Comparison of ENCODE assay signal across 26 mouse cellular contexts in genomic region chr2:24929593-24929992, GRCm38 (mm10). TPM values are rescaled to one million over a fixed set of nuclear protein-coding genes. Genes with fewer than 3 reads are reported as not detected.
DNase-seq lines count a peak whose midpoint lies in the region; ATAC-seq and TF ChIP-seq lines count a peak whose summit lies in the region.
"Had no signal": no experiment of that assay in that cellular context is flagged by ENCODE, and none has a peak within 500 bp of the region (broad histone marks: within the 10 kb centered on the region; RNA-seq: fewer than 3 reads in every experiment).

No protein-coding gene starts in this region.

- no peak overlapping the region for H3K9ac ChIP-seq in kidney, embryonic 14.5 days (ENCODE audit: low read depth, low read length)
- H3K9ac ChIP-seq in lung, embryonic 16.5 days (ENCODE audit: low read length): no peak overlapping the region
- H3K9ac ChIP-seq: embryonic facial prominence, embryonic 15.5 days; forebrain, embryonic 13.5 days; hindbrain, embryonic 15.5 days; limb, embryonic 12.5 days had no signal

- H3K4me3 ChIP-seq in kidney, adult 2 months (ENCODE audit: insufficient read depth, low read depth, low read length): no peak overlapping the region
- H3K4me3 ChIP-seq in kidney, embryonic 14.5 days (ENCODE audit: low read length): no peak overlapping the region
- no peak overlapping the region for H3K4me3 ChIP-seq in lung, embryonic 16.5 days (ENCODE audit: low read length)
- H3K4me3 ChIP-seq: embryonic facial prominence, embryonic 10.5 days; embryonic facial prominence, embryonic 15.5 days; forebrain, embryonic 13.5 days; hindbrain, embryonic 10.5 days; hindbrain, embryonic 15.5 days; limb, embryonic 12.5 days had no signal

- no peak for TF ChIP-seq POLR2A in kidney, adult 2 months (IDR thresholded peaks at IDR 0.05; ENCODE audit: low read depth, low read length)

- peaks cover 27% of the 10 kb centered on the region; the same call in 1 of the 2 replicates for H3K4me1 ChIP-seq in kidney, adult 2 months (ENCODE audit: control insufficient read depth, insufficient read depth, low read length)
- peaks cover 8% of the 10 kb centered on the region; the same call in 1 of the 2 replicates for H3K4me1 ChIP-seq in kidney, embryonic 14.5 days (ENCODE audit: control insufficient read depth, insufficient read depth, low read length)
- peaks cover 27% of the 10 kb centered on the region for H3K4me1 ChIP-seq in lung, embryonic 16.5 days (replicated peaks; ENCODE audit: control insufficient read depth, insufficient read depth, low read length)

- no peak for DNase-seq in kidney, adult 2 months
- DNase-seq in lung, postnatal 14 days: no peak
- DNase-seq in ovary, postnatal 10 days (ENCODE audit: low spot score): no peak
- DNase-seq: adrenal gland, adult 2 months; adrenal gland, postnatal 36 days; cerebellum, adult 2 months; cerebellum, postnatal 14 days; gastrocnemius, postnatal 10 days; heart, postnatal 14 days; kidney, postnatal 10 days; midbrain, embryonic 14.5 days; retina, postnatal 1 day; right cerebral cortex, postnatal 14 days; thymus, postnatal 4 days had no signal

- no peaks in the 10 kb centered on the region for H3K36me3 ChIP-seq in kidney, adult 2 months (ENCODE audit: control insufficient read depth, insufficient read depth, low read length)
- H3K36me3 ChIP-seq in kidney, embryonic 14.5 days (ENCODE audit: control insufficient read depth, insufficient read depth, low read length): no peaks in the 10 kb centered on the region
- H3K36me3 ChIP-seq in lung, embryonic 16.5 days (ENCODE audit: control insufficient read depth, insufficient read depth, low read length): no peaks in the 10 kb centered on the region; the same call in 1 of the 2 replicates
- H3K36me3 ChIP-seq: limb, embryonic 12.5 days had no signal

- WGBS in kidney, adult 2 months: 84% methylated on average over 5 of the region's 5 CpGs
- WGBS in kidney, embryonic 14.5 days: 91% methylated on average over 5 of the region's 5 CpGs
- 90% methylated on average over 5 of the region's 5 CpGs for WGBS in lung, embryonic 16.5 days

- peak overlapping the region; percentile 74 for H3K27ac ChIP-seq in kidney, adult 2 months (ENCODE audit: insufficient read depth, low read depth, low read length)
- H3K27ac ChIP-seq in kidney, embryonic 14.5 days (ENCODE audit: low read depth, low read length): no peak overlapping the region
- H3K27ac ChIP-seq in lung, embryonic 16.5 days (ENCODE audit: low read length): peak overlapping the region; percentile 99
- H3K27ac ChIP-seq: embryonic facial prominence, embryonic 10.5 days; embryonic facial prominence, embryonic 15.5 days; forebrain, embryonic 13.5 days; hindbrain, embryonic 10.5 days; hindbrain, embryonic 15.5 days; limb, embryonic 12.5 days; macrophage had no signal

- H3K9me3 ChIP-seq in kidney, embryonic 14.5 days (ENCODE audit: control insufficient read depth, low read length): no peaks in the 10 kb centered on the region
- H3K9me3 ChIP-seq in lung, embryonic 16.5 days (ENCODE audit: control insufficient read depth, low read length): no peaks in the 10 kb centered on the region
- H3K9me3 ChIP-seq: embryonic facial prominence, embryonic 10.5 days; embryonic facial prominence, embryonic 15.5 days; forebrain, embryonic 13.5 days; hindbrain, embryonic 10.5 days; hindbrain, embryonic 15.5 days; limb, embryonic 12.5 days had no signal

- H3K27me3 ChIP-seq in kidney, adult 2 months (replicated peaks; ENCODE audit: control insufficient read depth, insufficient read depth, low read length): no peaks in the 10 kb centered on the region
- H3K27me3 ChIP-seq in kidney, embryonic 14.5 days (ENCODE audit: control insufficient read depth, insufficient read depth, low read length): no peaks in the 10 kb centered on the region; the same call in 1 of the 2 replicates
- H3K27me3 ChIP-seq in lung, embryonic 16.5 days (ENCODE audit: control insufficient read depth, insufficient read depth, low read depth, low read length): no peaks in the 10 kb centered on the region
- H3K27me3 ChIP-seq: embryonic facial prominence, embryonic 15.5 days; forebrain, embryonic 13.5 days; hindbrain, embryonic 15.5 days had no signal

- H3K4me2 ChIP-seq in kidney, embryonic 14.5 days (replicated peaks; ENCODE audit: low read depth, low read length): no peak overlapping the region
- H3K4me2 ChIP-seq in lung, embryonic 16.5 days (ENCODE audit: low read depth, low read length): no peak overlapping the region
- H3K4me2 ChIP-seq: embryonic facial prominence, embryonic 15.5 days; forebrain, embryonic 13.5 days; hindbrain, embryonic 15.5 days; limb, embryonic 12.5 days; liver, embryonic 11.5 days had no signal

- ATAC-seq in kidney, embryonic 14.5 days (ENCODE audit: low FRiP score, low TSS enrichment): no peak
- no peak for ATAC-seq in lung, embryonic 16.5 days (ENCODE audit: low read depth)
- ATAC-seq in inflammation-experienced regulatory T-cells, adult 6 months: peak; percentile 79
- ATAC-seq in megakaryocyte, adult 5-6 weeks (ENCODE audit: poor library complexity, severe bottlenecking): no peak
- ATAC-seq: forebrain, embryonic 13.5 days had no signal

- no peak for TF ChIP-seq CTCF in kidney, adult 2 months (conservative IDR thresholded peaks at IDR 0.05; ENCODE audit: insufficient read depth, insufficient read length, low read depth, low read length)

RNA-seq across cellular contexts. Expression of gene Arrdc1, which starts 5.5 kb away (rescaled TPM):
- polyA plus RNA-seq in kidney, adult 2 months (2012; rRNA removed): 85.7 and 107 TPM in 2 replicates
- 35.7 and 40.3 TPM in 2 replicates for polyA plus RNA-seq in kidney, embryonic 14.5 days (2014; fragmentation: Nextera tagmentation; extraction: Ambion mirVana)
- 141 and 156 TPM in 2 replicates for polyA plus RNA-seq in lung, embryonic 16.5 days (2015; fragmentation: Nextera tagmentation; extraction: Ambion mirVana)
- polyA plus RNA-seq in inflammation-experienced regulatory T-cells, adult 6 months (2017; shearing (Covaris generic)): 100 to 1,000 TPM; 168 to 273 (median 211) TPM
- total RNA-seq in megakaryocyte, adult 5-6 weeks (2015): 47.2 and 53.9 TPM in 2 replicates
- 106 and 108 TPM in 2 replicates for total RNA-seq in megakaryocyte, adult 5-6 weeks (2017)

RNA-seq across cellular contexts. Expression of gene Ehmt1, which starts 10.2 kb away (rescaled TPM):
- polyA plus RNA-seq in kidney, adult 2 months (2012; rRNA removed): 30.5 and 35.6 TPM in 2 replicates
- 61.3 and 101 TPM in 2 replicates for polyA plus RNA-seq in kidney, embryonic 14.5 days (2014; fragmentation: Nextera tagmentation; extraction: Ambion mirVana)
- 73.6 and 77.3 TPM in 2 replicates for polyA plus RNA-seq in lung, embryonic 16.5 days (2015; fragmentation: Nextera tagmentation; extraction: Ambion mirVana)
- 10 to 100 TPM; 35.8 to 65.7 (median 56.6) TPM for polyA plus RNA-seq in inflammation-experienced regulatory T-cells, adult 6 months (2017; shearing (Covaris generic))
- 26.2 and 30.7 TPM in 2 replicates for total RNA-seq in megakaryocyte, adult 5-6 weeks (2015)
- total RNA-seq in megakaryocyte, adult 5-6 weeks (2017): 49.7 and 69.3 TPM in 2 replicates

RNA-seq across cellular contexts. Expression of gene Zmynd19, which starts 20.0 kb away (rescaled TPM):
- 5.1 and 6.3 TPM in 2 replicates for polyA plus RNA-seq in kidney, adult 2 months (2012; rRNA removed)
- 15.2 and 28.5 TPM in 2 replicates for polyA plus RNA-seq in kidney, embryonic 14.5 days (2014; fragmentation: Nextera tagmentation; extraction: Ambion mirVana)
- polyA plus RNA-seq in lung, embryonic 16.5 days (2015; fragmentation: Nextera tagmentation; extraction: Ambion mirVana): 2.1 and 4.2 TPM in 2 replicates
- polyA plus RNA-seq in inflammation-experienced regulatory T-cells, adult 6 months (2017; shearing (Covaris generic)): 1 to 10 TPM in 2 of 3 experiments, under 1 TPM in 1; 0.87 to 2.7 (median 1.2) TPM
- 6.0 and 6.4 TPM in 2 replicates for total RNA-seq in megakaryocyte, adult 5-6 weeks (2015)
- total RNA-seq in megakaryocyte, adult 5-6 weeks (2017): 17.4 TPM in 2 replicates

RNA-seq across cellular contexts. Expression of gene Dph7, which starts 32.6 kb away (rescaled TPM):
- polyA plus RNA-seq in kidney, adult 2 months (2012; rRNA removed): 13.0 and 14.1 TPM in 2 replicates
- 26.4 and 30.2 TPM in 2 replicates for polyA plus RNA-seq in kidney, embryonic 14.5 days (2014; fragmentation: Nextera tagmentation; extraction: Ambion mirVana)
- polyA plus RNA-seq in lung, embryonic 16.5 days (2015; fragmentation: Nextera tagmentation; extraction: Ambion mirVana): 22.3 TPM in 2 replicates
- polyA plus RNA-seq in inflammation-experienced regulatory T-cells, adult 6 months (2017; shearing (Covaris generic)): 10 to 100 TPM; 21.5 to 42.4 (median 41.8) TPM
- 6.7 and 9.4 TPM in 2 replicates for total RNA-seq in megakaryocyte, adult 5-6 weeks (2015)
- 6.7 and 8.8 TPM in 2 replicates for total RNA-seq in megakaryocyte, adult 5-6 weeks (2017)

RNA-seq across cellular contexts. Expression of gene Mrpl41, which starts 45.3 kb away (rescaled TPM):
- polyA plus RNA-seq in kidney, adult 2 months (2012; rRNA removed): 55.8 and 66.0 TPM in 2 replicates
- 132 and 152 TPM in 2 replicates for polyA plus RNA-seq in kidney, embryonic 14.5 days (2014; fragmentation: Nextera tagmentation; extraction: Ambion mirVana)
- polyA plus RNA-seq in lung, embryonic 16.5 days (2015; fragmentation: Nextera tagmentation; extraction: Ambion mirVana): 97.7 and 102 TPM in 2 replicates
- polyA plus RNA-seq in inflammation-experienced regulatory T-cells, adult 6 months (2017; shearing (Covaris generic)): 100 to 1,000 TPM in 2 of 3 experiments, 10 to 100 TPM in 1; 98.7 to 106 (median 103) TPM
- total RNA-seq in megakaryocyte, adult 5-6 weeks (2015): 38.3 and 46.3 TPM in 2 replicates
- 69.8 and 73.4 TPM in 2 replicates for total RNA-seq in megakaryocyte, adult 5-6 weeks (2017)
